ENCODE assay signal across 29 mouse cellular contexts in genomic region chr13:117401245-117401644, GRCm38 (mm10).
DNase-seq lines count a peak whose midpoint lies in the region; ATAC-seq and TF ChIP-seq lines count a peak whose summit lies in the region.
"Had no signal": no experiment of that assay in that cellular context is flagged by ENCODE, and none has a peak within 500 bp of the region (broad histone marks: within the 10 kb centered on the region; RNA-seq: fewer than 3 reads in every experiment).

No protein-coding gene starts in this region.

- DNase-seq in gastrocnemius, postnatal 10 days, result peak; percentile 10
- no peak for DNase-seq in gastrocnemius, adult 8-10 months (ENCODE audit: low spot score in 2 of 2)
- peak; percentile 29 for DNase-seq in lung, embryonic 14.5 days
- no peak for DNase-seq in lung, postnatal 36 days
- DNase-seq in NIH3T3 (ENCODE audit: low read depth), result peak; percentile 29
- DNase-seq in embryonic facial prominence, embryonic 14.5 days (ENCODE audit: low spot score), result peak; percentile 47
- no peak for DNase-seq in adrenal gland, postnatal 36 days
- DNase-seq: adrenal gland, adult 2 months; B cell, adult 2 months; cerebellum, adult 2 months; cerebellum, postnatal 25 days; forebrain, postnatal 0 days; gastrocnemius, postnatal 36 days; heart, adult 2 months; heart, postnatal 14 days; kidney, adult 11 months; kidney, postnatal 36 days; layer of hippocampus, postnatal 36 days; lung, postnatal 4 days; thymus, postnatal 14 days had no signal

- H3K9ac ChIP-seq in lung, embryonic 14.5 days, result no peak overlapping the region
- H3K9ac ChIP-seq in embryonic facial prominence, embryonic 14.5 days (ENCODE audit: low read depth, low read length), result no peak overlapping the region
- H3K9ac ChIP-seq: forebrain, postnatal 0 days; heart, embryonic 13.5 days; hindbrain, embryonic 12.5 days; kidney, embryonic 15.5 days; limb, embryonic 15.5 days; liver, embryonic 14.5 days; lung, embryonic 15.5 days had no signal

- H3K4me1 ChIP-seq in lung, embryonic 14.5 days (ENCODE audit: insufficient read depth), result no peaks in the 10 kb centered on the region
- no peaks in the 10 kb centered on the region for H3K4me1 ChIP-seq in embryonic facial prominence, embryonic 14.5 days (ENCODE audit: control insufficient read depth, insufficient read depth, low read length)
- H3K4me1 ChIP-seq: heart, embryonic 13.5 days; hindbrain, embryonic 12.5 days; kidney, embryonic 15.5 days; limb, embryonic 15.5 days; lung, embryonic 15.5 days had no signal

- 67% methylated on average over 4 of the region's 4 CpGs for WGBS in lung, embryonic 14.5 days
- 41% methylated on average over 4 of the region's 4 CpGs for WGBS in embryonic facial prominence, embryonic 14.5 days

- no peak for TF ChIP-seq CTCF in lung, embryonic 14.5 days (IDR thresholded peaks at IDR 0.05; ENCODE audit: low read depth)

- no peaks in the 10 kb centered on the region for H3K27me3 ChIP-seq in lung, embryonic 14.5 days (ENCODE audit: insufficient read depth, low read length)
- no peaks in the 10 kb centered on the region for H3K27me3 ChIP-seq in embryonic facial prominence, embryonic 14.5 days (replicated peaks; ENCODE audit: control insufficient read depth, insufficient read depth, low read length)
- H3K27me3 ChIP-seq: CH12.LX; heart, embryonic 13.5 days; hindbrain, embryonic 12.5 days; kidney, embryonic 15.5 days; limb, embryonic 15.5 days; lung, embryonic 15.5 days had no signal

- no peak overlapping the region for H3K27ac ChIP-seq in lung, embryonic 14.5 days (ENCODE audit: low read depth)
- no peak overlapping the region for H3K27ac ChIP-seq in embryonic facial prominence, embryonic 14.5 days (replicated peaks; ENCODE audit: low read depth, low read length)
- H3K27ac ChIP-seq: forebrain, embryonic 10.5 days; heart, adult 2 months; heart, embryonic 13.5 days; hindbrain, embryonic 12.5 days; kidney, embryonic 15.5 days; limb, embryonic 15.5 days; liver, embryonic 14.5 days; lung, embryonic 15.5 days had no signal

- H3K36me3 ChIP-seq in lung, embryonic 14.5 days (ENCODE audit: insufficient read depth), result no peaks in the 10 kb centered on the region
- no peaks in the 10 kb centered on the region for H3K36me3 ChIP-seq in embryonic facial prominence, embryonic 14.5 days (ENCODE audit: control insufficient read depth, insufficient read depth, low read length)
- H3K36me3 ChIP-seq: forebrain, embryonic 10.5 days; G1E; heart, embryonic 13.5 days; hindbrain, embryonic 12.5 days; kidney, embryonic 15.5 days; limb, embryonic 15.5 days; lung, embryonic 15.5 days had no signal

- no peaks in the 10 kb centered on the region for H3K9me3 ChIP-seq in lung, embryonic 14.5 days (ENCODE audit: low read depth, low read length)
- H3K9me3 ChIP-seq in embryonic facial prominence, embryonic 14.5 days (ENCODE audit: control insufficient read depth, low read length), result no peaks in the 10 kb centered on the region
- H3K9me3 ChIP-seq: forebrain, embryonic 10.5 days; heart, embryonic 13.5 days; hindbrain, embryonic 12.5 days; kidney, embryonic 15.5 days; limb, embryonic 15.5 days; lung, embryonic 15.5 days had no signal

- 0 out of 2 replicates have a peak, but pooled peaks have one; percentile 31 for ATAC-seq in lung, embryonic 14.5 days (ENCODE audit: insufficient read depth)
- peak; percentile 68 for ATAC-seq in embryonic facial prominence, embryonic 14.5 days (ENCODE audit: low read depth)
- ATAC-seq: forebrain, postnatal 0 days had no signal

- H3K4me3 ChIP-seq in lung, embryonic 14.5 days (ENCODE audit: low read depth, low read length), result no peak overlapping the region
- H3K4me3 ChIP-seq in embryonic facial prominence, embryonic 14.5 days (ENCODE audit: low read depth, low read length), result no peak overlapping the region
- H3K4me3 ChIP-seq: forebrain, embryonic 10.5 days; heart, adult 2 months; heart, embryonic 13.5 days; hindbrain, embryonic 12.5 days; kidney, embryonic 15.5 days; limb, embryonic 15.5 days; lung, embryonic 15.5 days had no signal

- no peak overlapping the region for H3K4me2 ChIP-seq in lung, embryonic 14.5 days
- H3K4me2 ChIP-seq in embryonic facial prominence, embryonic 14.5 days (ENCODE audit: low read depth, low read length), result no peak overlapping the region
- H3K4me2 ChIP-seq: heart, embryonic 13.5 days; hindbrain, embryonic 12.5 days; kidney, embryonic 15.5 days; limb, embryonic 15.5 days; lung, embryonic 15.5 days had no signal

Comparison
In these comparisons a context has a peak if more than half of its experiments do, and no peak if none do; other contexts are left out.
1. DNase-seq: peak in gastrocnemius, postnatal 10 days (single experiment), lung, embryonic 14.5 days (single experiment), NIH3T3 (single experiment) and embryonic facial prominence, embryonic 14.5 days (single experiment); none in gastrocnemius, adult 8-10 months (0 of 2), lung, postnatal 36 days (single experiment) and adrenal gland, postnatal 36 days (0 of 2).